Mouse (Mus musculus) gastrocnemius, postnatal 10 days (tissue): Measurements from ENCODE around the gene Rbks. TPM values are rescaled to one million over a fixed set of nuclear protein-coding genes. Genes with fewer than 3 reads are reported as not detected.
A peak's percentile ranks its signal among the peaks of the same experiment; 100 is the strongest.
"Not testable (repeated sequence)": the region's sequence is repeated elsewhere in the genome, so short reads cannot be mapped to it uniquely, and the experiment has no call there.

ENCODE experiments used
- DNase-seq: peaks from one replicate; pipeline ENCODE4 v3.0.0; 2021; ENCODE audit warnings: mixed read lengths
- total RNA-seq, 2 experiments: library from RNA; stranded (reverse); gene quantifications; 2 replicates each; pipeline ENCODE4 v1.2.3; 2021

Rbks gene
- total RNA-seq, 2 experiments from 2014 or later, result 2.6 to 3.7 TPM

GRCm38 (mm10) chr5:31627117-31627516 lies 70.3 kb downstream of the Rbks start:
- DNase-seq, result no peak

- no peak for DNase-seq
Observed at GRCm38 (mm10) chr5:31620326-31620725, 77.1 kb downstream of the Rbks start.

DNA sequence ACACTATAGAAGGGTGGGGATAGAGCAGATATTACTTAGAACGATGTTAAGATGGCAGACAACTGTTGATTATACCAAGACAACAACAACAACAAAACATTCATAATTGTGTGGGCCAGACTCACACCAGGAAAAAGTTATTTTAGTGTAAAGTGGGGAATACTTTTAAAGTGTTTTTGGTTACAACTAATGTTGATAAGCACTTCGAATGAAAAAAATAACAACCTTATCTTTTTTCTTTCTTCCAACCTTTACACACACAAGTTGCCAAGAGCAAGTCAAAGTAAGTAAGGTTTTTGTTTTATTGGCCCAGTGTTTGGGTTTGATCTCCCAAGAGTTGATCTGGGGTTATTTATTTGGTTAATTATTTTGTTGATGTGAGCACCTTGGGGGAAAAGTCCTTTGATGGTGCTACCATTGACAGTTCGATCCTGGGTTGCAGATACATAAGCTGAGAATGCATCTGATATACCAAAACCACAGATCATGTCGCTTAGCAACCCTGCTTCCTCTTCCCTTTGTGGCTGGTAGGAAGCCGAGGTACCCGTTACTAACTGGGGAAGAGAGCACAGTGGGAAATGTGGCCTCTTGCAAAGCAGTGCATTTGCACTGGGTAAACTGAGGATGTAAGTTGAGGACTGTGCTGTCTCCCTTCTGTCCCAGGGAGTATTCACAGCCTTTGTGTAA lies 82.9 kb downstream of the Rbks start:
- no peak for DNase-seq

DNA sequence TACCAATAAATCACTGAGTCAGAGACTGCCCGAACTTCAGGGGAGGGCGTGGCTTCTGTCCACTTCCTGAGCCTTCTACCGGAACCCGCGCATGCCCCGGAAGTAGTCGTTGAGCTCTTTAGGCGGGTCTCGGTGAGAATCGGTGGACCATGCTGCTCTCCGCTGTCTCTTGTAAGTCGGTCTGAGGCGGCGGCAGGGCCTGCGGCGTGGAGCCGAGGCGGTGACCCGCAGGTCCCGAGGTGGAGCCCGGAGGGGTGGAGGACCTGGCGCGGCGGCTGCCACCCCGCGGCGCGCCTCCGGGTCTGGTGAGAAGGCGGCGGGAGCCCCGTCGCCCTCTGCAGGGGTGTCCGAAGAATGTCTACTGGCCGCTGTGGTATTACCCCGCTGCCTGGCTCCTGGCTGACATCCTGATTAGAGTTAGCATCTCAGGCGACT lies 83.6 kb downstream of the Rbks start:
- peak; percentile 77 for DNase-seq

DNA sequence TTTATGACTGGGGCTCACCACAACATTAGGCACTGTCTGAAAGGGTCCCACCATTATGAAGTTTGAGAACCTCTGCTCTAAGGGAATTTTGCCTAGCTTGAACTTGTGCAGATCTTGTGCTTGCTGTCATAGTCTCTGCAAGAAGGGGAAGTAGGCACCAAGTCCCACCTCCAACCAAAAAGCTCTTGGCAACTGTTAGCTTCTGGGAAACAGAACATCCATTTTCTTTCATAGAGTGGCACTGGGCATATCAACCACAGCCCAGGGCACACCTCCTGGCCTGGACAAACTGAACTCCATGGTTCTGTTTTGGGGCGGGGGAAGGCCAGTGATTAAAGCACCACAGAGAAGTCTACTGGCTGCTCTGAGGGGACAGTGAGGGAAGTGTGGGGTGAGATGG lies 86.2 kb downstream of the Rbks start:
- DNase-seq, result no peak

DNA sequence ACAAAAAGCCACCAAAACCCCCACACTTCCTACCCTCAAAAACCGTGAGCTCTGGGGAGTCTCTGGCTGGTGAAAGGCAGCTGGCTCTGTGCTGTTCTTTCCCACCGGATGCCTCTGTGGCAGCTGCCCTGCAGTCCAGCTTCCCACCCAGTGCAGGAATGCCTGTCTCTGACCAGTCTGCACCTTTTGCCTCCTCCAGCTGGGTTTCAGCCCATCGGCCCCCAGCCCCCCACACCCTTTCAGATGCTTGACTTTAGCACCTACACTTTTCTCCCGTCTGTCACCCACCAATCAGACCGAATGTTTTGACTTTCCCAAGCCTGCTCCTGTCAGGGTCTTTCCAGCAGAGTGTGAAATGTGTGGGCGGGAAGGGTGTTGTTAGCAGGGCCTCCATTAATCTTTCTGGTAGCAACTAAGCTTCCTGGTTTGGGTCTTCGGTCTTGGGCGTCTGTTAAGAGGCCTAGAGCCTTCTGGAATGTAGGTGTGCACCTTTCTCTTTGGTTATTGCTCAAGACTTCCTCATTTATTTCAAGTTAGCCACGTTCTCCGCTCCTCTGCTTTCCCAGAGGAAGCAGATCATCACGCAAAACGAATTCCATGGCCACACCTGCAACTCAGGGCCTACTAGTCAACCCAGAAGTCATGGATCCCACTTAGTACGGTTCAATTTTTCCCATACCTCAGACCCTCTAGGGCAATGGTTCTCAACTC lies 86.9 kb downstream of the Rbks start:
- DNase-seq, result no peak

DNA sequence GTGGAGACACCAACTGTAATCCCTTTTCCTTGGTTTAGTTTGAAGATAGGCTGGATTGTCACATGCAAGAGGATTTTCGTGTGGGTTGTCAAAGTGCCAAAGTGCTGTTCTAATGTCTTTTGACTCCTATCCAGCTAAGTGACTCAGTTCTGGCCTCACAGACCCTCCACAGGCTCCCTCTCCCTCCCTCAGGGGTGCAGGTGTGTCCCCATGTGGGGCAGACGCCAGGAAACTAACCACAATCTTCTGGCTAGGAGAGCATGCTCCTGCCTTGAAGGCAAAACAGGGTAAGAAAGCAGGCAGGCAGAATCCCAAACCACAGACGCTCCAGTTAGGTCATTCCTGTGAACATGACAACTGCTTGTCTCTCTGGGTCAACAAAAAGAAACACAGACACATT lies 91.3 kb downstream of the Rbks start:
- peak; percentile 45 for DNase-seq

DNA sequence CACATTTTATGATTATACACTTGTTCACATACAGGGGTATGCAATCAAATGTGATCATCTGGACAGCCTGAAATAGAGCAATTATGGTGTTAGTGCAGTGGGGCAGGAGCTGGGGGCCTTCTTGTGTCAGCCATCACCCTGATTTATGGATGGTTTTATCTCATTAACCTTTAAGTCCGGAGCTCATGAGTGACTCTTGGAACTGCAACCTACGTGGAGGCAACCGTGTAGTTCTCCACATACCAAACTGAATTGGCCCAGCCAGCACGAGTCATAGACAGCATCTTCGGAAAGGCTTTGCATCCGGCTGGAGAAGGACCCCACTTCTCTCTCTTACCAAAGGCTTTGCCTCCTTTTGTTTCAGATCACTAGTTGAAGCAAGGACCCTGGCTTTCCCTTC lies 93.7 kb downstream of the Rbks start:
- DNase-seq, result no peak

DNA sequence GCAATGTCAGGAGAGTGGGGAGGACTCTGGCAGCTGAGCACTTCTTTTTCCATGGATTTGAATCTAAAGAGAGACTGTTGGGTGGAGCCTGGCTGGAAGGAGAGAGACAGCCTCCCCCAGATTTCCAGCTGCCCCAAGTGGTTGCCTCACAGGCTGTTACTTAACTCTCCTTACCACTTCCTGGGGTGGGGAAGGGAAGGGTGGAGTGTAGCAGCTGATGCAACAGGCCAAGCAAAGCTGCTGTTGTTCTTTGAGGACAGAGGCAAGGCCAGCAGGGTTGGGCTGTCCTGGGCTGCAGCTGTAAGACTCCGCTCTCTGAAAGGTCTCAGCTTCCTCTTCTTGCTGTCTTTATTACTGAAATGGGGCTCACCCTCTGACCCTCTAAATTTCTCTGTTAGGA lies 95.0 kb downstream of the Rbks start:
- DNase-seq, result peak; percentile 40

- DNase-seq, result no peak
Observed at GRCm38 (mm10) chr5:31601162-31601722, 96.2 kb downstream of the Rbks start.

GRCm38 (mm10) chr5:31599161-31599560 lies 98.3 kb downstream of the Rbks start:
- no peak for DNase-seq

DNA sequence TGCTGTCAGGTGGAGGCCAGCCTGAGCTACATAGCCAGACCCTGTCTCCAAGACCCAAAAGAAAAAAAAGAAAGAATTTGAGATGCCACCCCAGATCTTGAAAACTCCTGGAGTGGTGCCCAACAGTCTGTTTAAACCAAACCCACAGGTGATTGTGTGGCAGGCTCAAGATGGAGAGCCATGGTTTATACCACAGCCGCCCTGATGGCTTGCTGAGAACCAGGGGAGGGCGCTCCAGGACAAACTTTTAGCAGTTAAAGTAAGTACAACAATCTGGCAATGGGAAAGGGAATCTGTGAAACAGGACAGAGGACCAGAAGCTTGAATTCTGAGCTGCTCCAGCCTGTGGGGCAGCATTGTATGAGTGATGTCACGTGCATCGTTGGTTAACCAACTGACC lies 98.8 kb downstream of the Rbks start:
- peak; percentile 22 for DNase-seq

DNA sequence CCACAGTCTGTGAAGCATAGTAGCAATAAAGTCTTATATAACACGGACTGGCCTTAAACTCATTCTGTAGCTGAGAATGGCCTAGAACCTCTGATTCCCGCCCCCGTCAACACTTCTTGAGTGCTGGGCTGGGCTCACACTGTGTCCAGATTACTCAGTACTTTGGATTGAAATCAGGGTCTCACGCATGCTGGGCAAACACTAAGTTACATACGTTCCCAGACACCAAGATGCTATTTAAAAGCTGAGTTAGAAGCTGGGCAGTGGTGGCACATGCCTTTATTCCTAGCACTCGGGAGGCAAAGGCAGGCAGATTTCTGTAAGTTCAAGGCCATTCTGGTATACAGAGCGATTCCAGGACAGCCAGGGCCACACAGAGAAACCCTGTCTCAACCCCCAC lies 99.3 kb downstream of the Rbks start:
- DNase-seq, result no peak

GRCm38 (mm10) chr5:31597430-31597944 lies 99.9 kb downstream of the Rbks start:
- no peak for DNase-seq

DNA sequence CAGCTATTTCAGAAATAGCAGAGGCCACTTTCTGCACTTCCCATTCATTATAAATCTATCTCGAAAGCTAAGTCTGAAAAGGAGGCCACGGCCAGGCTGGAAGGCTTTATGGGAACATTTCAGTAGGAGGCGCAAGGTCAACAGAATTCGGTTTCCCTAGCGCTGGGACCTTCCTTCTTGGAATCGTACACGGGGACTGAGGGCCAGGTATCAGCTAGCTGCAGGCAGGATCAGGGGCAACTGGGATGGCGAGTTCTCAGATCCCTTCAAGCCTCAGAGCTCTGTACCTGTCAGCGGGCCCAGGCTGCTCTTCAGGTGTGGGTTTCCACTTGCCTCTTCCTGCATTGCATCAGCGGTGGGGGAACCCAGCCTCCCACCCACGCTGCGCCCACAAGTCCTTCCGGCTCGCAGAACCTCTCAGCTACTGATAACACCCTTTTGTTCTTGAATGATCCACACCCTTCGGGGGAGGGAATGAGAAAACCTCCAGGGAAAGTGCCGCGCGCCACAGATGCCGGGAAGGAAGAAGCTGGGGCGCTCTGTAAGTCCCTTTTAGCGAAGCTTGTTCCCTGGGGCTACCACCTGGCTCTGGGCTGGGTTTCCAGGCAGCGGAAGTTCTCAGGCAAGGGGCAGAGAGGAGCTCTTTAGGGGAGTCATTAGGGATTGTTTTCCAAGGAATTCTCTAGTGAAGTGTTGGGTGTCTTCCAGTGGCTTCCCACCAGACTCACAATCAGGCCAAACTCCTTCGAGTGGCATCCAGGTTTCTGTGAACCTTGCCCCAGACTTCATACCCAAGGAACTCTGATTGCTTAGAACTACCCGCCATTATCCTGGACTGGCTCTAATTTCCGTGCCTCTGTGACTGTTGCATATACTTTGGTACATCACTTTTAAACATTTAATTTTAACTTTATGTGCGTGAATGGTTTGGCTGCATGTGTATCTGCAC lies 100.7 kb downstream of the Rbks start, which contains the start of gene Mrpl33:
Gene Mrpl33, plus strand, starts transcription at position 455 of the 949 bp plus-strand sequence.
- DNase-seq, result peak; percentile 39

DNA sequence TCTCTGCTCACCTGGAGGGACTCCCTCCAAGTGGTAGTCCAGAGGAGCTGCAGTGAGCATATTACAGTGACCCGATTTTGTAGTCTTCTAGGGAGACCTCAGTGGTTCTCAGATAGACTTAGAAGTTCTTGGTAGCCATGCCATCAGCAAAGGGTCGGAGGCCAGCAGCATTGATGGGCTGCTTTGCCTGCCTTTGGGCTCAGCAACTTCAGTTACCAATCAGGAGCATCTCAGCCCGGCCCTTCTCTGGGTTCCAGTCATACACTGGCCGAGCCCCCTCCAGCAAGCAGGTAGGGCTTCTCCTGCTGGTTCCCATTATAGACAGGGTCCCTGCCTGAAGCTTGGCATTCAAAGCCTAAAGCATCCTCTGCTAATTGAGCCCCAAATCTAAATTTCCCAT lies 101.6 kb downstream of the Rbks start:
- DNase-seq, result no peak

GRCm38 (mm10) chr5:31591122-31591521 lies 106.3 kb downstream of the Rbks start:
- no peak for DNase-seq

GRCm38 (mm10) chr5:31589711-31590319 lies 107.6 kb downstream of the Rbks start:
- no peak for DNase-seq

GRCm38 (mm10) chr5:31588672-31589071 lies 108.8 kb downstream of the Rbks start:
- not testable (repeated sequence) for DNase-seq

DNA sequence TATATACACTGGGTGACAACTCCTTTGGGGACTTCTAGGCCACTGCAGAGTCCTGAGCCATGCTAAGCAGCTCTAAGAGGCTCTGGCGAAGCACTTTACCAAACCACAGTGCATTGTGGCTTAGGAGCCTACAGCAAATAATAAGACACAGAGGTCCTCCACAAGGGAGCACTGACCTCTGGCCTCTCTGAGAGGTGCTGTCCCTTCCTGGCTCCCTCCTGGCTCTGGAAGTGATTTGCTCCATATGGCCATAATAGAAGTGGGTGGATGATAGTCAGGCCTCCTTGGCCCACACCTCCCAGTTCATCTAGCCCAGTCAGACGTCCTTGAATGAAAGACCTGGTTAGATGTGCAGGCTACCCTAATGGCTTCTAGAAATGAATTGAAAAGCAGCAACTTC lies 109.4 kb downstream of the Rbks start:
- no peak for DNase-seq

DNA sequence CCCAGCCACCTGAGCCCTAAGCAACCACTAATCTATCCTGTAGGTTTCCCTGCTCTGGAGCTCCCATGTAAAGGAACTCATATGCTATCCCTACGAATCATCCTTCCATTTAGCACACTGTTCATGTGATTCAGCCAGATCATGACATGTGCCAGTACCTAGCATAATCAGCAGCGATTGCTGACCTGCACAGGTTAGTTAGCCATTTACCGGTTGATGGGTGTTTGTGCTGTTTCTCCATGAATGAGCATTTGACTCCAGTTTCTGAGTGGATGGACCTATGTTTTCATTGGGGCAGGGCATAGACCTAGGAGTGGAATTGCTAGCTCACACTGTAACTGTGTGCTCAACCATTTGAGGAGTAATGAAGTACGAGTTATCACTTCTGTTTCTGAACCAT lies 111.9 kb downstream of the Rbks start:
- DNase-seq, result no peak

- no peak for DNase-seq
Observed at GRCm38 (mm10) chr5:31583261-31583660, 114.2 kb downstream of the Rbks start.
